Mouse (Mus musculus): ENCODE data around the gene Tjap1. TPM values are rescaled to one million over a fixed set of nuclear protein-coding genes. Genes with fewer than 3 reads are reported as not detected.

Gene Tjap1
- polyA plus RNA-seq, 1 experiment = 50.9 TPM

DNA sequence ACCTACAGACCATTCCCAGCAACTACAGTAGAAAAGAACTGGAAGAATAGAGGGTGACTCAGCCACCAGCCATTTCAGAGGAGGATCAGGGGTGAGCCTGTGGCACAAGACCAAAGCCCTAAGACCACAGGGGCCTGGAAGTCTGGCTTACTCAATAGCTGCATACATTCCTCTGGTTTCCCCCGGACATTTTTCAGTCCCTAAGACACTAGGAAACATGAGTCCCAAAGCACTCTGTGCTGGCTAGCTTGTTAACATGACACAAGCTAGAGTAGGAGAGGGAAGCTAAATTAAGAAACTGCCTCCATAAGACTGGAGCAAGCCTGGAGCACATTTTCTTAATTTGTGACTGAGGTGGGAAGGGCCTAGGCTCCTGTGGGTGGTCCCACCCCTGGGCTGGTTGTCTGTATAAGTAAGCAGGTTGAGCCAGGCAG lies 9.0 kb downstream of the Tjap1 start:
- Histone ChIP-seq H3K36me3 (ENCODE audit: control insufficient read depth, insufficient read depth) (peaks cover 4% of the 10 kb centered on the region), H3K4me2 (ENCODE audit: low read depth) (peak overlapping the region; percentile 79), H3K4me3 (no peak overlapping the region)

GRCm38 (mm10) chr17:46272675-46273074 lies 10.2 kb downstream of the Tjap1 start:
- H3K79me2 ChIP-seq (ENCODE audit: control insufficient read depth, insufficient read depth) = peaks cover 39% of the 10 kb centered on the region
- no peak overlapping the region for H3K4me3 ChIP-seq
- no peaks in the 10 kb centered on the region for H3K27me3 ChIP-seq (ENCODE audit: control insufficient read depth, insufficient read depth, insufficient read length)
- no peak overlapping the region for H3ac ChIP-seq (ENCODE audit: control insufficient read depth, insufficient read length)
- H3K36me3 ChIP-seq (ENCODE audit: control insufficient read depth, insufficient read depth) = no peaks in the 10 kb centered on the region
- no peak for TF ChIP-seq E2F4 (IDR thresholded peaks at IDR 0.05; ENCODE audit: insufficient read depth)
- TF ChIP-seq MYOG (IDR thresholded peaks at IDR 0.05; ENCODE audit: control insufficient read depth in 1 of 3, insufficient read depth in 1 of 3, insufficient read length in 2 of 3, low read depth in 2 of 3) = no peak
- TF ChIP-seq POLR2AphosphoS2 (IDR thresholded peaks at IDR 0.05; ENCODE audit: insufficient read length, low read depth) = no peak
- TF ChIP-seq CEBPB (IDR thresholded peaks at IDR 0.05; ENCODE audit: insufficient read depth, poor library complexity, severe bottlenecking) = no peak
- TF ChIP-seq TCF3 (IDR thresholded peaks at IDR 0.05; ENCODE audit: insufficient read length, low read depth) = no peak
- no peak for TF ChIP-seq POLR2A (IDR thresholded peaks at IDR 0.05; ENCODE audit: insufficient read length, low read depth)
- no peak for TF ChIP-seq MAX (IDR thresholded peaks at IDR 0.05; ENCODE audit: low read depth)
- TF ChIP-seq TCF12 (IDR thresholded peaks at IDR 0.05; ENCODE audit: insufficient read depth, poor library complexity, severe bottlenecking) = no peak
- TF ChIP-seq SRF (IDR thresholded peaks at IDR 0.05; ENCODE audit: control insufficient read depth, insufficient read length, low read depth) = no peak
- TF ChIP-seq USF1 (IDR thresholded peaks at IDR 0.05; ENCODE audit: low read depth) = no peak
- TF ChIP-seq MYOD1 (IDR thresholded peaks at IDR 0.05; ENCODE audit: control insufficient read depth in 1 of 3, insufficient read length in 2 of 3, low read depth in 2 of 3) = no peak
- TF ChIP-seq REST (IDR thresholded peaks at IDR 0.05; ENCODE audit: insufficient read depth, insufficient read length) = no peak
- peak overlapping the region; percentile 79 for H3K4me2 ChIP-seq (ENCODE audit: low read depth)

More for the DNA sequence above, 9.0 kb downstream of the Tjap1 start:
- Histone ChIP-seq H3K79me2 (ENCODE audit: control insufficient read depth, insufficient read depth) (peaks cover 34% of the 10 kb centered on the region), H3K27me3 (ENCODE audit: control insufficient read depth, insufficient read depth, insufficient read length) (no peaks in the 10 kb centered on the region), H3ac (ENCODE audit: control insufficient read depth, insufficient read length) (no peak overlapping the region)
- no peak for TF ChIP-seq E2F4 (IDR thresholded peaks at IDR 0.05; ENCODE audit: insufficient read depth)
- TF ChIP-seq MYOD1 (IDR thresholded peaks at IDR 0.05; ENCODE audit: control insufficient read depth in 1 of 3, insufficient read length in 2 of 3, low read depth in 2 of 3) = peak in 1 of 3 experiments; percentile 7
- TF ChIP-seq CEBPB (IDR thresholded peaks at IDR 0.05; ENCODE audit: insufficient read depth, poor library complexity, severe bottlenecking) = peak; percentile 88
- no peak for TF ChIP-seq SRF (IDR thresholded peaks at IDR 0.05; ENCODE audit: control insufficient read depth, insufficient read length, low read depth)
- TF ChIP-seq MYOG (IDR thresholded peaks at IDR 0.05; ENCODE audit: control insufficient read depth in 1 of 3, insufficient read depth in 1 of 3, insufficient read length in 2 of 3, low read depth in 2 of 3) = no peak
- TF ChIP-seq TCF12 (IDR thresholded peaks at IDR 0.05; ENCODE audit: insufficient read depth, poor library complexity, severe bottlenecking) = peak; percentile 42
- TF ChIP-seq REST (IDR thresholded peaks at IDR 0.05; ENCODE audit: insufficient read depth, insufficient read length) = no peak
- no peak for TF ChIP-seq TCF3 (IDR thresholded peaks at IDR 0.05; ENCODE audit: insufficient read length, low read depth)

DNA sequence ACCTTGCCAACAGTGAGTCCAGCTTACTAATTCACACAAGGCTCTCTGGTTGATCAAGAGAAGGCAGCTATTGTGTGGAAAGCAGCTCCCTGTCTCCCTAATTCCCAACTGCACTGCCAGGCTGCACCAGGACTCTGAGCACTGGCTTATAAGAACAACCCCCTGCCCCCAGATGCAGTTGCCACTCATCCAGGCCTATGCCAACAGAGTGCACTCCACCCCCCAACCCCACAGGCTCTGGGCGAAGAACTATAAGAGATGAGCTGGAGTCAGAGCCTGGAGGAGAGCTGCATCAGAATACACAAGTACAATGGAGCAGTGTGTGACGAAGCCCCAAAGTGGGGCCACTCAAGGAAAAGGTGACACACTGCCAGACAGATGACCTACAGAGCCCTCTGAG lies 10.8 kb downstream of the Tjap1 start:
- Histone ChIP-seq H3K4me3 (no peak overlapping the region), H3K36me3 (ENCODE audit: control insufficient read depth, insufficient read depth) (no peaks in the 10 kb centered on the region), H3K4me2 (ENCODE audit: low read depth) (peak overlapping the region; percentile 39), H3K27me3 (ENCODE audit: control insufficient read depth, insufficient read depth, insufficient read length) (no peaks in the 10 kb centered on the region), H3K79me2 (ENCODE audit: control insufficient read depth, insufficient read depth) (peaks cover 44% of the 10 kb centered on the region), H3ac (ENCODE audit: control insufficient read depth, insufficient read length) (no peak overlapping the region)
- TF ChIP-seq MYOD1 (IDR thresholded peaks at IDR 0.05; ENCODE audit: control insufficient read depth in 1 of 3, insufficient read length in 2 of 3, low read depth in 2 of 3) (peak in 2 of 3 experiments; percentile 63 to 77), MAX (IDR thresholded peaks at IDR 0.05; ENCODE audit: low read depth) (no peak), MYOG (IDR thresholded peaks at IDR 0.05; ENCODE audit: control insufficient read depth in 1 of 3, insufficient read depth in 1 of 3, insufficient read length in 2 of 3, low read depth in 2 of 3) (peak in 2 of 3 experiments; percentile 17 to 49)

- Histone ChIP-seq H3K36me3 (ENCODE audit: control insufficient read depth, insufficient read depth) (peaks cover 3% of the 10 kb centered on the region), H3ac (ENCODE audit: control insufficient read depth, insufficient read length) (no peak overlapping the region), H3K79me2 (ENCODE audit: control insufficient read depth, insufficient read depth) (peaks cover 32% of the 10 kb centered on the region), H3K4me2 (ENCODE audit: low read depth) (peak overlapping the region; percentile 62), H3K4me3 (no peak overlapping the region), H3K27me3 (ENCODE audit: control insufficient read depth, insufficient read depth, insufficient read length) (no peaks in the 10 kb centered on the region)
- TF ChIP-seq REST (IDR thresholded peaks at IDR 0.05; ENCODE audit: insufficient read depth, insufficient read length) (no peak), USF1 (IDR thresholded peaks at IDR 0.05; ENCODE audit: low read depth) (no peak), MYOD1 (IDR thresholded peaks at IDR 0.05; ENCODE audit: control insufficient read depth in 1 of 3, insufficient read length in 2 of 3, low read depth in 2 of 3) (peak in 2 of 3 experiments; percentile 94 to 97), POLR2AphosphoS2 (IDR thresholded peaks at IDR 0.05; ENCODE audit: insufficient read length, low read depth) (no peak), SRF (IDR thresholded peaks at IDR 0.05; ENCODE audit: control insufficient read depth, insufficient read length, low read depth) (no peak), MYOG (IDR thresholded peaks at IDR 0.05; ENCODE audit: control insufficient read depth in 1 of 3, insufficient read depth in 1 of 3, insufficient read length in 2 of 3, low read depth in 2 of 3) (peak; percentile 88 to 100 (median 99)), E2F4 (IDR thresholded peaks at IDR 0.05; ENCODE audit: insufficient read depth) (no peak), POLR2A (IDR thresholded peaks at IDR 0.05; ENCODE audit: insufficient read length, low read depth) (peak; percentile 49), MAX (IDR thresholded peaks at IDR 0.05; ENCODE audit: low read depth) (no peak), CEBPB (IDR thresholded peaks at IDR 0.05; ENCODE audit: insufficient read depth, poor library complexity, severe bottlenecking) (no peak), TCF12 (IDR thresholded peaks at IDR 0.05; ENCODE audit: insufficient read depth, poor library complexity, severe bottlenecking) (peak; percentile 56), TCF3 (IDR thresholded peaks at IDR 0.05; ENCODE audit: insufficient read length, low read depth) (peak; percentile 69)
These were observed 12.9 kb downstream of the Tjap1 start for GRCm38 (mm10) chr17:46269771-46270534.

Data from myocyte (in vitro differentiated cells).